Mouse (Mus musculus): ENCODE measurements around the gene Irx3. TPM values are rescaled to one million over a fixed set of nuclear protein-coding genes. Genes with fewer than 3 reads are reported as not detected.

The Irx3 gene
- polyA plus RNA-seq, 1 experiment from 2014 or later, result 0.68 TPM

DNA sequence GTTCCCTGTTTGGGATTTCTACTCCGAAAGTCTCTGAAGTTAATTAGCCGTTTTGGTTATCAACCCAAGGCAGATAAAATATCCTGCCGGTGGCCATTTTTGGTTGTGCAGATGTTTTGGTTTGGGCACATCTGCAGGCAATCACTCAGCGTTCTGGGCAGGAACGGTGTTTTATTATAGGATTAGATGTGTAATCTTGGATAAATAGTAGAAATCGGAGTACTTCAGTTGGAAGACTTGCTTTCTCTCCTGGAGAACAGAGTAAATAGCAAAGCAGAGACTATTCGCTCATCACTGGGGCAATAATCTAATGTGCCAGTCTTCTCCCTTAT, 51.1 kb downstream of the Irx3 start:
- no peaks in the 10 kb centered on the region for H3K36me3 ChIP-seq (ENCODE audit: control insufficient read depth, insufficient read depth)
- no peak overlapping the region for H3K4me3 ChIP-seq (replicated peaks; ENCODE audit: low read length)
- H3K27ac ChIP-seq (ENCODE audit: low read length), result no peak overlapping the region
- no peaks in the 10 kb centered on the region for H3K9me3 ChIP-seq (ENCODE audit: control insufficient read depth, low read length)
- H3K9ac ChIP-seq (replicated peaks; ENCODE audit: low read depth, low read length), result no peak overlapping the region
- peaks cover 8% of the 10 kb centered on the region for H3K4me1 ChIP-seq (replicated peaks; ENCODE audit: control insufficient read depth, insufficient read depth, low read length)
- no peak for ATAC-seq
- H3K27me3 ChIP-seq (replicated peaks; ENCODE audit: control insufficient read depth, insufficient read depth, low read length), result no peaks in the 10 kb centered on the region
- no peak overlapping the region for H3K4me2 ChIP-seq (ENCODE audit: low read length)
- 75% methylated on average over 7 of the region's 7 CpGs for WGBS

DNA sequence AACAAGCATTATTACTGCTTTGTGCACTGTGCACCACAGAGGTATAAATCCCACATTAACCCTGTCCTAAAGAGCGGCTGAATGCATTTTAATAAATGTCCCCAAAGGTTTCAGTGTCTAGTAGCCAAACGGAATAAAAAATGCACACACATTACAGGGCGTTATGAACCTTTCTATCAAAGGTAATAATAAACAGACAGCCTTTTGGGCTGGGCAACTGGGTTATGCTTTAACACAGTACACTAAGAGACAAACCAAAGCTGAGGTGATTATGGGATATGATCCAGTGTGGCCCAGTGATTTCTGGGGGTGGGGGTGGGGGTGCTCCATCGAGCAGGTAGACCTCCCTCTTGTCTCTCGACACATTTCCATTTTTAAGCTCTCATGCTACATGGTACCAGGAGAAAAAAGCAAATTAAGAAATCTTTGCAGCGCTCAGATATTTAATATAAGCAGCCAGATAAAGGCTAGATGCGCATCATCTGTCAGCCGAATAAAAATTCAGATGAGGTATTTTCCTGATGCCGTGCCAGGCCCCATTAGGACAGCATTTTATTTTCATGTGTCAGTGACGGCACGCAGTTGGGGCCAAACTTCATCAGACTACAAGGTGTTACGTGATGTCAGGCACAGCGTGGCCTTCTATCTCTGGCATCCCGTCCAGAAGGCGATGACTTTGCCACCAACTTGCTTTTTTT, 51.6 kb downstream of the Irx3 start:
- ATAC-seq, result no peak
- Histone ChIP-seq H3K27ac (ENCODE audit: low read length) (no peak overlapping the region), H3K4me3 (replicated peaks; ENCODE audit: low read length) (no peak overlapping the region), H3K4me1 (replicated peaks; ENCODE audit: control insufficient read depth, insufficient read depth, low read length) (peaks cover 8% of the 10 kb centered on the region), H3K9ac (replicated peaks; ENCODE audit: low read depth, low read length) (no peak overlapping the region), H3K9me3 (ENCODE audit: control insufficient read depth, low read length) (no peaks in the 10 kb centered on the region), H3K27me3 (replicated peaks; ENCODE audit: control insufficient read depth, insufficient read depth, low read length) (no peaks in the 10 kb centered on the region), H3K36me3 (ENCODE audit: control insufficient read depth, insufficient read depth) (no peaks in the 10 kb centered on the region), H3K4me2 (ENCODE audit: low read length) (no peak overlapping the region)
- WGBS, result 66% methylated on average over 15 of the region's 15 CpGs

- H3K36me3 ChIP-seq (ENCODE audit: control insufficient read depth, insufficient read depth), result no peaks in the 10 kb centered on the region
- H3K9me3 ChIP-seq (ENCODE audit: control insufficient read depth, low read length), result no peaks in the 10 kb centered on the region
- H3K9ac ChIP-seq (replicated peaks; ENCODE audit: low read depth, low read length), result no peak overlapping the region
- no peak overlapping the region for H3K4me2 ChIP-seq (ENCODE audit: low read length)
- H3K27me3 ChIP-seq (replicated peaks; ENCODE audit: control insufficient read depth, insufficient read depth, low read length), result no peaks in the 10 kb centered on the region
- peaks cover 8% of the 10 kb centered on the region for H3K4me1 ChIP-seq (replicated peaks; ENCODE audit: control insufficient read depth, insufficient read depth, low read length)
- peak; percentile 49; the same call in 1 of the 2 replicates for ATAC-seq
- 56% methylated on average over 5 of the region's 5 CpGs for WGBS
- no peak overlapping the region for H3K27ac ChIP-seq (ENCODE audit: low read length)
- H3K4me3 ChIP-seq (replicated peaks; ENCODE audit: low read length), result no peak overlapping the region
Observed at GRCm38 (mm10) chr8:91749412-91749811, 52.5 kb downstream of the Irx3 start.
